Mouse (Mus musculus): ENCODE results near the gene Gm5798. TPM values are rescaled to one million over a fixed set of nuclear protein-coding genes. Genes with fewer than 3 reads are reported as not detected.

Gene Gm5798
- total RNA-seq (2023) = not detected in 4 replicates

DNA sequence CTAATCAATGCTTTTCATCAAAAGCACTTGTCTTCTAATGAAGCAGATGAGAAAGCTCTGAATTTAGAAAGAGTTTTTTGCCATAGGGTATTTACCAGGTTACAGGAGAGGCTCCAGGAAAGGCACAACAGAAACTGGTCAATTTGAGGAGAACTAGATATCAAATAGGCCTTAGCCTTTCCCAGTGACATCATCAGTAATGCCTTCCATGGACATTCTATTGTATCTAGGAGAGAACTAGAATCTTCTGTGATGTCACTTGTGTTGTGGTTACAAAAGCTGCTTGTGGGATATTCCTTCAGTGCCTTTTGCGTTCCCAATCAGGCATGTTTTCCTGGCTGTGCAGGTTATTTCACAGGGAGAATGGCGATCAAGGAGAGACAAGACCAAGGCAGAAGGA, at the start of gene Gm5798:
Gene Gm5798, plus strand, starts transcription at position 301 of the 400 bp plus-strand sequence.

GRCm38 (mm10) chr14:41386279-41386678, 37.9 kb downstream of the Gm5798 start, which contains the start of gene Gm7945:
Gene Gm7945 (minus strand): TSS chr14:41386379.

Other genes starting within 250 kb of the Gm5798 start
- not detected in 4 replicates for gene Mat1a, start 243.6 kb upstream of the Gm5798 start, total RNA-seq (2023)
- not detected in 4 replicates for gene Sftpa1, start 216.8 kb upstream of the Gm5798 start, total RNA-seq (2023)
- gene Mbl1, start 197.2 kb upstream of the Gm5798 start, total RNA-seq (2023) = not detected in 4 replicates
- not detected in 4 replicates for gene Sftpd, start 163.5 kb upstream of the Gm5798 start, total RNA-seq (2023)
- not detected in 4 replicates for gene Gm2832, start 69.8 kb upstream of the Gm5798 start, total RNA-seq (2023)
- gene Gm7945, start 37.8 kb downstream of the Gm5798 start, total RNA-seq (2023) = not detected in 4 replicates
- gene Gm6482, start 59.7 kb downstream of the Gm5798 start, total RNA-seq (2023) = not detected in 4 replicates
- gene Gm7954, start 104.9 kb downstream of the Gm5798 start, total RNA-seq (2023) = not detected in 4 replicates
- not detected in 4 replicates for gene Gm3486, start 140.9 kb downstream of the Gm5798 start, total RNA-seq (2023)
- gene Gm7970, start 207.0 kb downstream of the Gm5798 start, total RNA-seq (2023) = not detected in 4 replicates
- not detected in 4 replicates for gene 1700049E17Rik2, start 224.6 kb downstream of the Gm5798 start, total RNA-seq (2023)